In genomic region chr8:91376785-91377184, GRCm38 (mm10) we compare ENCODE assay signal across 8 mouse cellular contexts.
DNase-seq lines count a peak whose midpoint lies in the region; ATAC-seq and TF ChIP-seq lines count a peak whose summit lies in the region.

No protein-coding gene starts in this region.

- no peak for ATAC-seq in midbrain, embryonic 14.5 days (ENCODE audit: low FRiP score, low TSS enrichment)

- H3K27me3 ChIP-seq in CH12.LX (replicated peaks) = no peaks in the 10 kb centered on the region
- peaks cover 59% of the 10 kb centered on the region for H3K27me3 ChIP-seq in limb, embryonic 10.5 days (ENCODE audit: low read depth, poor library complexity, severe bottlenecking)
- H3K27me3 ChIP-seq in midbrain, embryonic 14.5 days (ENCODE audit: control insufficient read depth, insufficient read depth, low read length) = peaks cover 8% of the 10 kb centered on the region; the same call in 1 of the 2 replicates

- no peak overlapping the region for H3K4me2 ChIP-seq in CH12.LX (ENCODE audit: insufficient read depth, low read depth, poor library complexity, severe bottlenecking)
- H3K4me2 ChIP-seq in midbrain, embryonic 14.5 days (ENCODE audit: low read length) = no peak overlapping the region

- 4% methylated on average over 11 of the region's 11 CpGs for WGBS in limb, embryonic 10.5 days
- WGBS in midbrain, embryonic 14.5 days = 65% methylated on average over 11 of the region's 11 CpGs

- peak; percentile 52 for DNase-seq in adrenal gland, postnatal 10 days
- DNase-seq in adrenal gland, adult 18-20 months (ENCODE audit: low spot score in 2 of 2) = no peak
- peak; percentile 37 for DNase-seq in CH12.LX (ENCODE audit: extremely low read depth)
- peak; percentile 74 for DNase-seq in gastrocnemius, postnatal 14 days
- peak; percentile 70 for DNase-seq in limb, embryonic 10.5 days (ENCODE audit: low spot score)
- peak; percentile 76 for DNase-seq in yolk sac, embryonic 10.5 days (ENCODE audit: low spot score)
- DNase-seq in midbrain, embryonic 14.5 days = no peak
- DNase-seq in Muller cell, postnatal 12 days (ENCODE audit: inconsistent ontology term) = no peak

- in situ Hi-C loops in CH12.LX (cut with MboI; ENCODE audit: low pct_ligation_motif_present, low pct_unique_long_range_greater_than_20kb, low sequenced_read_pairs) = no loop called here

- no peak for TF ChIP-seq CTCF in CH12.LX (conservative IDR thresholded peaks at IDR 0.05 in 1 of 2, IDR thresholded peaks at IDR 0.05 in 1 of 2; ENCODE audit: low read depth in 2 of 2, low read length in 2 of 2)

- peaks cover 0 to 4% of the 10 kb centered on the region in 2 experiments for H3K36me3 ChIP-seq in CH12.LX (replicated peaks in 1 of 2; ENCODE audit: control insufficient read depth in 1 of 2, insufficient read depth in 1 of 2, low read length in 1 of 2)
- no peaks in the 10 kb centered on the region for H3K36me3 ChIP-seq in limb, embryonic 10.5 days
- H3K36me3 ChIP-seq in midbrain, embryonic 14.5 days (ENCODE audit: control insufficient read depth, insufficient read depth, low read length) = no peaks in the 10 kb centered on the region

- no peak overlapping the region for H3K27ac ChIP-seq in CH12.LX (ENCODE audit: insufficient read depth, low read depth)
- peak overlapping the region; percentile 40 for H3K27ac ChIP-seq in limb, embryonic 10.5 days
- no peak overlapping the region for H3K27ac ChIP-seq in midbrain, embryonic 14.5 days (replicated peaks; ENCODE audit: low read depth, low read length)

- dilution Hi-C loops in CH12.LX (cut with MboI; ENCODE audit: extremely low pct_ligation_motif_present, extremely low pct_unique_long_range_greater_than_20kb, low sequenced_read_pairs) = no loop called here

- H3K4me3 ChIP-seq in CH12.LX (replicated peaks in 1 of 3; ENCODE audit: low read depth in 2 of 3, low read length in 2 of 3, poor library complexity in 1 of 3) = no peak overlapping the region
- H3K4me3 ChIP-seq in limb, embryonic 10.5 days = 0 out of 2 replicates have a peak overlapping the region, but pooled peaks have one; percentile 14
- H3K4me3 ChIP-seq in midbrain, embryonic 14.5 days (replicated peaks; ENCODE audit: low read depth, low read length) = no peak overlapping the region

- peak; percentile 73 for TF ChIP-seq EP300 in CH12.LX (IDR thresholded peaks at IDR 0.05; ENCODE audit: low read length)

- no peak overlapping the region for H3K9ac ChIP-seq in CH12.LX (ENCODE audit: insufficient read depth, low read depth)
- H3K9ac ChIP-seq in midbrain, embryonic 14.5 days (replicated peaks; ENCODE audit: low read length) = no peak overlapping the region

- peaks cover 9 to 60% of the 10 kb centered on the region in 2 experiments; a peak in 3 of 4 replicates for H3K4me1 ChIP-seq in CH12.LX (ENCODE audit: control insufficient read depth in 1 of 2, insufficient read depth in 2 of 2)
- peaks cover 84% of the 10 kb centered on the region for H3K4me1 ChIP-seq in limb, embryonic 10.5 days
- peaks cover 50% of the 10 kb centered on the region for H3K4me1 ChIP-seq in midbrain, embryonic 14.5 days (ENCODE audit: control insufficient read depth, insufficient read depth, low read length)

- peaks cover 8% of the 10 kb centered on the region; the same call in 1 of the 2 replicates for H3K79me2 ChIP-seq in CH12.LX (replicated peaks; ENCODE audit: control insufficient read depth, extremely low read depth, insufficient read depth, poor library complexity, severe bottlenecking)

- TF ChIP-seq POLR2A in CH12.LX (IDR thresholded peaks at IDR 0.05; ENCODE audit: low read depth, low read length) = no peak

- intact Hi-C loops in gastrocnemius, postnatal 14 days (cut with DNase I; ENCODE audit: low total_unique reads) = no loop called here

- no peak for TF ChIP-seq RAD21 in CH12.LX (IDR thresholded peaks at IDR 0.05; ENCODE audit: low read depth, low read length)

- no peaks in the 10 kb centered on the region for H3K9me3 ChIP-seq in CH12.LX (replicated peaks; ENCODE audit: low read length)
- no peaks in the 10 kb centered on the region for H3K9me3 ChIP-seq in limb, embryonic 10.5 days (replicated peaks)
- no peaks in the 10 kb centered on the region for H3K9me3 ChIP-seq in midbrain, embryonic 14.5 days (ENCODE audit: control insufficient read depth, low read length)

TF ChIP-seq in CH12.LX, 34 proteins besides CTCF, POLR2A, EP300 and RAD21:
- no peak for TF ChIP-seq ZKSCAN1 (IDR thresholded peaks at IDR 0.05; ENCODE audit: borderline replicate concordance, low read depth, low read length)
- no peak for TF ChIP-seq E2F4 (IDR thresholded peaks at IDR 0.05; ENCODE audit: insufficient replicate concordance, low read depth, low read length)
- no peak for TF ChIP-seq JUND (conservative IDR thresholded peaks at IDR 0.05; ENCODE audit: low read depth, low read length)
- TF ChIP-seq NRF1 (IDR thresholded peaks at IDR 0.05; ENCODE audit: low read depth, low read length) = no peak
- no peak for TF ChIP-seq JUN (IDR thresholded peaks at IDR 0.05; ENCODE audit: insufficient read depth, low read depth, low read length)
- no peak for TF ChIP-seq KAT2A (IDR thresholded peaks at IDR 0.05; ENCODE audit: insufficient replicate concordance, low read length)
- no peak for TF ChIP-seq SIN3A (IDR thresholded peaks at IDR 0.05; ENCODE audit: low read length)
- TF ChIP-seq IRF4 (IDR thresholded peaks at IDR 0.05; ENCODE audit: low read depth, low read length) = 0 out of 2 replicates have a peak, but pooled peaks have one; percentile 38

Comparison
In these comparisons a context has a peak if more than half of its experiments do, and no peak if none do; other contexts are left out.
1. DNase-seq: peak in adrenal gland, postnatal 10 days (single experiment), CH12.LX (single experiment), gastrocnemius, postnatal 14 days (single experiment), limb, embryonic 10.5 days (single experiment) and yolk sac, embryonic 10.5 days (single experiment); none in adrenal gland, adult 18-20 months (0 of 2), midbrain, embryonic 14.5 days (single experiment) and Muller cell, postnatal 12 days (single experiment).